Mouse (Mus musculus): ENCODE measurements around the gene Ncs1.

Gene Ncs1

DNA sequence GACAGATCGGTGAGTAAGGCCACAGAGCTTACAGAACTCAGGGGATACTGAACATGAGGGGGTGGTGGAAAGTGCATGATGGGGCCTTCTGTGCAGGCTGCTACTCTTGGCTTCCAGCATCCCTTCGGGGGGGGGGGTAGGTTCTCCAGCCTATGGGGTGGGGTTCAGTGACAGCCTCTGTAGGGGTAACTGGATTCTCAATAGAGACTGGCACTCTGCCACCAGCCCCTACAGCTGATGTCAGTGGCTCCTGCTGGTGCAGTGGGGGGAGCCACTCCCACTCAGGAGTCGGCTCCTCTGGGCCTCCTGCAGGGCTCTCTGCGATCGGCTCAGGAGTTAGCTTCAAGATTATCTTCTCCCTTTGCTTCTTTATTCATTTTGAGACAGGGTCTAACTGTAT lies 32.9 kb downstream of the Ncs1 start:
- no peak for DNase-seq (ENCODE audit: low read depth, low spot score)

GRCm38 (mm10) chr2:31281138-31281537 lies 35.5 kb downstream of the Ncs1 start:
- no peak for DNase-seq (ENCODE audit: low read depth, low spot score)

- DNase-seq (ENCODE audit: low read depth, low spot score): no peak
Observed at GRCm38 (mm10) chr2:31282266-31282665, 36.6 kb downstream of the Ncs1 start.

DNA sequence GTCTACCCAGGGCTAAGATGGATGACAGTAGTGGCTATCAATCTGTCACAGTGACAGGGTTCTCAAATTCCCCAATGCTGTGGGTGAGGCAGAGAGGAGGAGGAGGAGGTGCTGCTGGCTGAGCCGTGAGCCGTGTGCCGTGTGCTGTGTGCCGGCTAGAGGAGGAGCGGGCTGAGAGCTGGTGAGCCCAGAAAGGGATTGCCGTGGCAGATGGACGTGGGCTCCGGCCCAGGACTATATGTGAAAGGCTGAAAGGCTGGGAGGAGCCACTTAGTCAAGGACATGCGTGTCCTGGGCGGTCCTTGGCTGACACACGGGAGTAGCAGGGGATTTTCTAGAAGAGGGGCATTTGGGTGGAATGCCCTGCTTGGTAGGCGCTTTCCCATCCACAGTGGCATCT lies 37.3 kb downstream of the Ncs1 start:
- DNase-seq (ENCODE audit: low read depth, low spot score): no peak

DNA sequence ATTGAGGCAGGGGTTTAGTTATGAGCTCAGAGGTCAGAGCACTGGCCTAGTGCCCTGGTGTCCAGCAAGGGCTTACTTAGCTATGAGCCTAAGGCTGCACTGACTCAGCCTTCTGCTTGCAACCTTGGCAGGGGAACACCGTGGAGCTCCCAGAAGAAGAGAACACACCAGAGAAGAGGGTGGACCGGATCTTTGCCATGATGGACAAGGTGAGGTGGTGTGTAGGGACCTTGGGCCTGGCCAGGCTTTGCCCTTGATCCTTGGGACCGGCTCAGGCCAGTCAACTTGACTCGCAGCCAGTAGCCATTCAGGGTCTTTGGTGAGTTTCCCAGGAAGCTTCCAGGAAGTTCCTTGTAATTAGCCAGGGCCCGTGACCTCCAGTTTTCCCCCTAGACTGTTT lies 38.9 kb downstream of the Ncs1 start:
- no peak for DNase-seq (ENCODE audit: low read depth, low spot score)

GRCm38 (mm10) chr2:31291421-31291820 lies 45.8 kb downstream of the Ncs1 start:
- peak; percentile 46 for DNase-seq (ENCODE audit: low read depth, low spot score)

GRCm38 (mm10) chr2:31294985-31295384 lies 49.4 kb downstream of the Ncs1 start:
- DNase-seq (ENCODE audit: low read depth, low spot score): peak; percentile 29

- no peak for DNase-seq (ENCODE audit: low read depth, low spot score)
Observed at GRCm38 (mm10) chr2:31296395-31296794, 50.8 kb downstream of the Ncs1 start.

DNA sequence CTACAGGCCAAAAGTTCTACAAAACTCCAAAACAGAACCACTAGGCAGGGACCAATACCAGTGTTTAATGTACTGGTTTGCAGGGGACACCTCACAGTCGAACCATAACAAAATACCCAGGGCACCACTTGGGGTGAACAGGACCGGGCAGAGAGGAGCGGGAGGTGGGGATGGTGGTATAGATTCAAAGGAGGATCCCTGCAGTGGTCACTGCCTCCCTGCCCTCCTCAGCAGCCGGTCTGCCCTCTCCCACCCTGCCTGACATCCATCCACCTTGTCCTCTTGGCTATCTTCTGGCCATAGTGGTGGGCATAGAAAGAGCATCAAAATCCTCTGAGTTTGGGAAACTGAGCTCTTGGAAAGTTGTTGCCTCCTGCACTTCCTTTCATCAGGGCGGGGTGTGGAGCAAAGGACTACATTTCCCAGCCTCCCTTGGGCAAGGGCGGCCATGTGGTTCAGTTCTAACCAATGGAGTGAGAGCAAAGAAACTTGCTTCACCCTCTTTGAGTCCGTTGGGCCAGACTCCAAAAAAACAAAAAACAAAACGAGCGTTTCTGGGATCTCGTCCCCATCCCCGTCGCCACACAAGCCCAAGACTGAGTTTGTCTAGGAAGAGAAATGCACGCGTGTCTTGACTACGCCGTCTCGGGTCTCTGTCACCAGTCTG lies 52.1 kb downstream of the Ncs1 start:
- DNase-seq (ENCODE audit: low read depth, low spot score): no peak

DNA sequence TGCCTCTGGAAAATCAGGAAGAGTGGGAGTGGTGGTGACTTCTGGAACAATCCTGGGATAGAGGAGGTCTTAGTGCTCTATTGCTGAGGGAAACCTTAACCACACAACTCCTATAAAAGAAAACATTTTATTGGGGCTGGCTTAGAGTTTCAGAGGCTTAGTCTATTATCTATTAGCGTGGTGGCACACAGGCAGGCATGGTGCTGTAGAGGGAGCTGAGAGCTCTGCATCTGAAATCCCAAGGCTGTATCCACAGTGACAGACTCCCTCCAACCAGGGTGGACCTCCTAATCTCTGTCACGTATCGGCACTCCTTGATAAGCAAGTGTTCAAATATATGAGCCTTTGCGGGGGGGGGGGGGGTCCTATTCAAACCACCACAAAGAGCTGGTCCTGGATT lies 53.2 kb downstream of the Ncs1 start:
- DNase-seq (ENCODE audit: low read depth, low spot score): no peak

- DNase-seq (ENCODE audit: low read depth, low spot score): peak; percentile 53
Observed at GRCm38 (mm10) chr2:31299266-31299665, 53.6 kb downstream of the Ncs1 start.

DNA sequence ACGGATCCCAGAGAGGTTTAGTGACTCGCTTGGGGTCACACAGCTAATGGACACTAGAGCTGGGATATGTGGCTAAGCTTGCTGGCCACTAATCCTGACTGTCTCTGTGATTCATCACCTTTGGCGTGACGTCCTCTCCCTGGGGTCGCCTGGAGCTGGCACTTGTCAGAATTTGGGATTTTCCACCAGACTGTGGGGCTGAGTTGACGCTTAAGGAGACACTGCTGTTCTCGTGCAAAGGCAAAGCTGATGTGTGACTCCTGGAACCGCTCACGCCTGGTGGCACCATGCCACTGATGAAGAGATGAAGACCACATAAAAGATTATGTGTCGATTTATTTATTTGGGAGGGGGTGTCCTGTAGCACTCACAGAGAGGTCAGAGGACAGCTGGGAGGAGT lies 54.4 kb downstream of the Ncs1 start:
- DNase-seq (ENCODE audit: low read depth, low spot score): no peak

GRCm38 (mm10) chr2:31303177-31303576 lies 57.6 kb downstream of the Ncs1 start:
- no peak for DNase-seq (ENCODE audit: low read depth, low spot score)

DNA sequence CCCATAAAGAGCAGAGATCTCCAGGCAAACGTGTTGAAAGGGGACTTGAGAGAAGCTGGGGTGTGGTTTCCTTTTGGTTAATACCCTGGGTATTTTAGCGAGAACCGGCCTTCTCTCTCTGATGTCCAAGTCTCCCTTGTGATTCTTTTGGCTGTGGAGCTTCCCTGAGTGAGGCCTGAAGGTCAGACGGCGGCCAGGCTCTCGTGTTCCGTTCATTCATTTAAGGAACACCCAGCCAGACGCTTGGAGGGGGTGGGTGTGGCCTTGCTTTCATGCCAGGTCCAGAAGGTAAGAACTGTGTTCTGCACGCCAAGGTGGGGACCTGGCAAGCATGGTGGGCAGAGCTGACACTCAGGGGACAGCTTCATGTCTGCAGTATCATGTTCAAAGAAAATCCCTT lies 58.6 kb downstream of the Ncs1 start:
- no peak for DNase-seq (ENCODE audit: low read depth, low spot score)

GRCm38 (mm10) chr2:31304801-31305665 lies 59.4 kb downstream of the Ncs1 start:
- no peak for DNase-seq (ENCODE audit: low read depth, low spot score)

- DNase-seq (ENCODE audit: low read depth, low spot score): no peak
Observed at GRCm38 (mm10) chr2:31305684-31306083, 60.1 kb downstream of the Ncs1 start.

GRCm38 (mm10) chr2:31308257-31308656 lies 62.6 kb downstream of the Ncs1 start:
- no peak for DNase-seq (ENCODE audit: low read depth, low spot score)

- DNase-seq (ENCODE audit: low read depth, low spot score): no peak
Observed at GRCm38 (mm10) chr2:31309549-31309948, 63.9 kb downstream of the Ncs1 start.

DNA sequence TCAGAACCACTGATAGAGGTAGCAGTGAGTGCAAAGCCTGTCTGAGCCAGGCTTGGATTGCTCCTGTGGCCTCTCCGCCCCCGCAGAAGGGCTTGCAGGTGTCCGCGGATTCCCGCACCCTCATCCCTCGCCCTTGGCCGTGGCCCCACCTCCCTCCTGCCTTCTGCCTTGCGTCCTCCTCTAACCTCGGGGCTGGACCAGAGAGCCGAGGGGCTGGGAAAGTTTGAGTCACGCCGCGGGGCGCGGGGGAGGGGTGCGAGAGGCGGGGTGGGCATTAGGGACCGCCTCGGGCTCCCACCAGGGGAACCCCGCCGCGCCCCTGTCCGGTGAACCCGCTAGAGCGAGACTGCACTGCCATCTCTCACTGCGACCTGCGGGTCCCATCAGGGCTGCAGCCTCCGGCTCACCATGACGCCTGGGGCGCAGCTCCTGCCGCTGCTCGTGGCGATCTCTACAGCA lies 68.4 kb downstream of the Ncs1 start, which contains the start of gene Hmcn2:
Gene Hmcn2, plus strand, starts transcription at position 409 of the 459 bp plus-strand sequence.
- DNase-seq (ENCODE audit: low read depth, low spot score): no peak

DNA sequence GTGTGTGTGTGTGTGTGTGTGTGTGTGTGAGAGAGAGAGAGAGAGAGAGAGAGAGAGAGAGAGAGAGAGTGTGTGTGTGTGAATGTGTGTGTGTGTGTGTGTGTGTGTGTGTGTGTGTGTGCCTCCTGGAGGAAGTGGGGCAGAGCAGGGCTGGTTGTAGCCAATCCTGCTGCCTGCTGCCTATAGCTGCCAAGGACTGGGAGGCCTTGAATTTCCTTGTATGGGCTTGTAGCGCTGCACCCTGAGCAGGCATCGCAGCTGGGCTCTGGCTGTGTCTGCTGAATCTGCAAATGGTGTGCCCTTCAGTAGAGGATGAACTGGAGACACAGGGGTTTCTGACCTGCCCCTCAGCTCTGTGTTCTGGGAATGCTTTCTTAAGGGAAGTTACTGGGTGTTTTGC lies 72.5 kb downstream of the Ncs1 start:
- DNase-seq (ENCODE audit: low read depth, low spot score): no peak

DNA sequence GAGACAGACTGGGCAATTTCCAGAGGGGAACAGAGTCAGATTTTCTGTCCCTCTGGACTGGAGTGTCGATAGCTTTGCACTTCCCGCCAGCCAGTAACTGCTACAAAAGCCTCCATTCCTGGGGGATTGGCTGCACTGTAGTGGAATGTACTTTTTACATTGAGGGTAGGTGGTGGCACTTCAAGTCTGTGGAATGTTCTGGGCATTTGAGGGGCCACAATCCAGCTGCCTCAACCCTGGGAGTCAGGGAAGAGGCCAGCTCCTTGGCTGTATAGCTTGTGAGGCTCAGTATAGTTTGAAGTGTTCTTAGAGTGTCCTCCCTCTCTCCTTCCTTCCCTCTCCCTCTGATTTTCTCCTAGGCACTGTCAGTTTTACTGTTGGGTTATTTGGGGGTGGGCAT lies 73.6 kb downstream of the Ncs1 start:
- DNase-seq (ENCODE audit: low read depth, low spot score): no peak

GRCm38 (mm10) chr2:31327186-31327585 lies 81.6 kb downstream of the Ncs1 start:
- no peak for DNase-seq (ENCODE audit: low read depth, low spot score)
